Mouse (Mus musculus): ENCODE results near the gene Hmgn2. TPM values are rescaled to one million over a fixed set of nuclear protein-coding genes. Genes with fewer than 3 reads are reported as not detected.
"Not testable (repeated sequence)": the region's sequence is repeated elsewhere in the genome, so short reads cannot be mapped to it uniquely, and the experiment has no call there.

The Hmgn2 gene
- polyA plus RNA-seq, 1 experiment from 2014 or later, result 1,100 TPM

- ATAC-seq (ENCODE audit: low read depth); H3K9ac ChIP-seq (replicated peaks; ENCODE audit: low read depth, low read length); H3K9me3 ChIP-seq (ENCODE audit: control insufficient read depth, low read length); H3K27ac ChIP-seq (ENCODE audit: low read depth, low read length); H3K4me2 ChIP-seq (ENCODE audit: low read depth, low read length); H3K27me3 ChIP-seq (ENCODE audit: control insufficient read depth, insufficient read depth, low read length); H3K36me3 ChIP-seq (ENCODE audit: control insufficient read depth, insufficient read depth, low read length); H3K4me3 ChIP-seq (ENCODE audit: low read depth, low read length); H3K4me1 ChIP-seq (ENCODE audit: control insufficient read depth, insufficient read depth, low read length): not testable (repeated sequence)
- WGBS, result 93% methylated on average over 7 of the region's 8 CpGs
These were observed 19.8 kb upstream of the Hmgn2 start for GRCm38 (mm10) chr4:133988289-133988688.

GRCm38 (mm10) chr4:133982936-133983335 is 14.5 kb upstream of the Hmgn2 start:
- Histone ChIP-seq H3K27ac (ENCODE audit: low read depth, low read length) (no peak overlapping the region), H3K4me2 (ENCODE audit: low read depth, low read length) (no peak overlapping the region), H3K4me3 (ENCODE audit: low read depth, low read length) (no peak overlapping the region), H3K9ac (replicated peaks; ENCODE audit: low read depth, low read length) (no peak overlapping the region), H3K27me3 (ENCODE audit: control insufficient read depth, insufficient read depth, low read length) (no peaks in the 10 kb centered on the region), H3K4me1 (ENCODE audit: control insufficient read depth, insufficient read depth, low read length) (no peaks in the 10 kb centered on the region), H3K9me3 (ENCODE audit: control insufficient read depth, low read length) (no peaks in the 10 kb centered on the region), H3K36me3 (ENCODE audit: control insufficient read depth, insufficient read depth, low read length) (peaks cover 19% of the 10 kb centered on the region)
- ATAC-seq (ENCODE audit: low read depth), result no peak
- 79% methylated on average over 13 of the region's 13 CpGs for WGBS

- no peak overlapping the region for H3K4me3 ChIP-seq (ENCODE audit: low read depth, low read length)
- H3K36me3 ChIP-seq (ENCODE audit: control insufficient read depth, insufficient read depth, low read length), result peaks cover 26% of the 10 kb centered on the region
- H3K27ac ChIP-seq (ENCODE audit: low read depth, low read length), result no peak overlapping the region
- H3K9me3 ChIP-seq (ENCODE audit: control insufficient read depth, low read length), result no peaks in the 10 kb centered on the region
- H3K27me3 ChIP-seq (ENCODE audit: control insufficient read depth, insufficient read depth, low read length), result no peaks in the 10 kb centered on the region
- no peak overlapping the region for H3K9ac ChIP-seq (replicated peaks; ENCODE audit: low read depth, low read length)
- WGBS, result 92% methylated on average over 5 of the region's 5 CpGs
- no peak overlapping the region for H3K4me2 ChIP-seq (ENCODE audit: low read depth, low read length)
- no peak for ATAC-seq (ENCODE audit: low read depth)
- H3K4me1 ChIP-seq (ENCODE audit: control insufficient read depth, insufficient read depth, low read length), result no peaks in the 10 kb centered on the region
These were observed 12.0 kb upstream of the Hmgn2 start for GRCm38 (mm10) chr4:133980496-133980895.

GRCm38 (mm10) chr4:133978021-133978711 is 9.7 kb upstream of the Hmgn2 start:
- H3K9ac ChIP-seq (replicated peaks; ENCODE audit: low read depth, low read length), result no peak overlapping the region
- H3K27me3 ChIP-seq (ENCODE audit: control insufficient read depth, insufficient read depth, low read length), result no peaks in the 10 kb centered on the region
- 96% methylated on average over 10 of the region's 10 CpGs for WGBS
- no peak overlapping the region for H3K4me3 ChIP-seq (ENCODE audit: low read depth, low read length)
- no peak for ATAC-seq (ENCODE audit: low read depth)
- H3K27ac ChIP-seq (ENCODE audit: low read depth, low read length), result no peak overlapping the region
- H3K4me2 ChIP-seq (ENCODE audit: low read depth, low read length), result no peak overlapping the region
- peaks cover 26% of the 10 kb centered on the region for H3K36me3 ChIP-seq (ENCODE audit: control insufficient read depth, insufficient read depth, low read length)
- no peaks in the 10 kb centered on the region for H3K4me1 ChIP-seq (ENCODE audit: control insufficient read depth, insufficient read depth, low read length)
- no peaks in the 10 kb centered on the region for H3K9me3 ChIP-seq (ENCODE audit: control insufficient read depth, low read length)

GRCm38 (mm10) chr4:133971741-133972140 is 3.3 kb upstream of the Hmgn2 start:
- Histone ChIP-seq H3K9me3 (ENCODE audit: control insufficient read depth, low read length) (no peaks in the 10 kb centered on the region), H3K4me2 (ENCODE audit: low read depth, low read length) (no peak overlapping the region), H3K9ac (replicated peaks; ENCODE audit: low read depth, low read length) (no peak overlapping the region), H3K36me3 (ENCODE audit: control insufficient read depth, insufficient read depth, low read length) (peaks cover 3% of the 10 kb centered on the region), H3K27me3 (ENCODE audit: control insufficient read depth, insufficient read depth, low read length) (no peaks in the 10 kb centered on the region), H3K4me1 (ENCODE audit: control insufficient read depth, insufficient read depth, low read length) (peaks cover 24% of the 10 kb centered on the region), H3K4me3 (ENCODE audit: low read depth, low read length) (no peak overlapping the region), H3K27ac (ENCODE audit: low read depth, low read length) (no peak overlapping the region)
- ATAC-seq (ENCODE audit: low read depth), result no peak
- WGBS, result 43% methylated on average over 8 of the region's 8 CpGs

- no peak overlapping the region for H3K4me3 ChIP-seq (ENCODE audit: low read depth, low read length)
- no peak overlapping the region for H3K9ac ChIP-seq (replicated peaks; ENCODE audit: low read depth, low read length)
- ATAC-seq (ENCODE audit: low read depth), result no peak
- H3K36me3 ChIP-seq (ENCODE audit: control insufficient read depth, insufficient read depth, low read length), result peaks cover 8% of the 10 kb centered on the region
- no peak overlapping the region for H3K4me2 ChIP-seq (ENCODE audit: low read depth, low read length)
- H3K27me3 ChIP-seq (ENCODE audit: control insufficient read depth, insufficient read depth, low read length), result no peaks in the 10 kb centered on the region
- 63% methylated on average over 13 of the region's 13 CpGs for WGBS
- no peaks in the 10 kb centered on the region for H3K9me3 ChIP-seq (ENCODE audit: control insufficient read depth, low read length)
- H3K27ac ChIP-seq (ENCODE audit: low read depth, low read length), result peak overlapping the region; percentile 99; the same call in 1 of the 2 replicates
- H3K4me1 ChIP-seq (ENCODE audit: control insufficient read depth, insufficient read depth, low read length), result peaks cover 32% of the 10 kb centered on the region
These were observed 2.4 kb upstream of the Hmgn2 start for GRCm38 (mm10) chr4:133970876-133971275.

GRCm38 (mm10) chr4:133970196-133970595 is 1.7 kb upstream of the Hmgn2 start:
- H3K4me1 ChIP-seq (ENCODE audit: control insufficient read depth, insufficient read depth, low read length), result peaks cover 34% of the 10 kb centered on the region
- no peaks in the 10 kb centered on the region for H3K9me3 ChIP-seq (ENCODE audit: control insufficient read depth, low read length)
- H3K36me3 ChIP-seq (ENCODE audit: control insufficient read depth, insufficient read depth, low read length), result peaks cover 13% of the 10 kb centered on the region
- H3K9ac ChIP-seq (replicated peaks; ENCODE audit: low read depth, low read length), result no peak overlapping the region
- H3K27ac ChIP-seq (ENCODE audit: low read depth, low read length), result peak overlapping the region; percentile 99
- 8% methylated on average over 4 of the region's 4 CpGs for WGBS
- ATAC-seq (ENCODE audit: low read depth), result no peak
- no peaks in the 10 kb centered on the region for H3K27me3 ChIP-seq (ENCODE audit: control insufficient read depth, insufficient read depth, low read length)
- no peak overlapping the region for H3K4me2 ChIP-seq (ENCODE audit: low read depth, low read length)
- H3K4me3 ChIP-seq (ENCODE audit: low read depth, low read length), result no peak overlapping the region

- peak overlapping the region; percentile 99 for H3K27ac ChIP-seq (ENCODE audit: low read depth, low read length)
- peaks cover 34% of the 10 kb centered on the region for H3K4me1 ChIP-seq (ENCODE audit: control insufficient read depth, insufficient read depth, low read length)
- 25% methylated on average over 8 of the region's 8 CpGs for WGBS
- ATAC-seq (ENCODE audit: low read depth), result 0 out of 2 replicates have a peak, but pooled peaks have one; percentile 13
- no peaks in the 10 kb centered on the region for H3K27me3 ChIP-seq (ENCODE audit: control insufficient read depth, insufficient read depth, low read length)
- H3K9me3 ChIP-seq (ENCODE audit: control insufficient read depth, low read length), result no peaks in the 10 kb centered on the region
- H3K9ac ChIP-seq (replicated peaks; ENCODE audit: low read depth, low read length), result peak overlapping the region; percentile 93
- H3K36me3 ChIP-seq (ENCODE audit: control insufficient read depth, insufficient read depth, low read length), result peaks cover 14% of the 10 kb centered on the region
- peak overlapping the region; percentile 70; the same call in 1 of the 2 replicates for H3K4me3 ChIP-seq (ENCODE audit: low read depth, low read length)
- peak overlapping the region; percentile 98; the same call in 1 of the 2 replicates for H3K4me2 ChIP-seq (ENCODE audit: low read depth, low read length)
These were observed 792 bp upstream of the Hmgn2 start for GRCm38 (mm10) chr4:133969114-133969770.

- WGBS, result 0% methylated on average over 24 of the region's 29 CpGs
- Histone ChIP-seq H3K4me1 (ENCODE audit: control insufficient read depth, insufficient read depth, low read length) (peaks cover 34% of the 10 kb centered on the region), H3K36me3 (ENCODE audit: control insufficient read depth, insufficient read depth, low read length) (peaks cover 26% of the 10 kb centered on the region), H3K4me2 (ENCODE audit: low read depth, low read length) (peak overlapping the region; percentile 98), H3K4me3 (ENCODE audit: low read depth, low read length) (peak overlapping the region; percentile 70), H3K27me3 (ENCODE audit: control insufficient read depth, insufficient read depth, low read length) (no peaks in the 10 kb centered on the region), H3K27ac (ENCODE audit: low read depth, low read length) (peak overlapping the region; percentile 99), H3K9ac (replicated peaks; ENCODE audit: low read depth, low read length) (peak overlapping the region; percentile 93), H3K9me3 (ENCODE audit: control insufficient read depth, low read length) (no peaks in the 10 kb centered on the region)
- peak; percentile 88 for ATAC-seq (ENCODE audit: low read depth)
These were observed 642 bp downstream of the Hmgn2 start for GRCm38 (mm10) chr4:133967866-133968149.

Data from neural tube, embryonic 14.5 days (tissue).